Mouse (Mus musculus): ENCODE measurements around the gene Slc35d1.
A peak's percentile ranks its signal among the peaks of the same experiment; 100 is the strongest.

Slc35d1 gene

GRCm38 (mm10) chr4:103214925-103215820 lies at the start of gene Slc35d1:
Slc35d1 (minus strand) TSS chr4:103215164.
- peak; percentile 66 for DNase-seq (ENCODE audit: low read depth, low spot score)

DNA sequence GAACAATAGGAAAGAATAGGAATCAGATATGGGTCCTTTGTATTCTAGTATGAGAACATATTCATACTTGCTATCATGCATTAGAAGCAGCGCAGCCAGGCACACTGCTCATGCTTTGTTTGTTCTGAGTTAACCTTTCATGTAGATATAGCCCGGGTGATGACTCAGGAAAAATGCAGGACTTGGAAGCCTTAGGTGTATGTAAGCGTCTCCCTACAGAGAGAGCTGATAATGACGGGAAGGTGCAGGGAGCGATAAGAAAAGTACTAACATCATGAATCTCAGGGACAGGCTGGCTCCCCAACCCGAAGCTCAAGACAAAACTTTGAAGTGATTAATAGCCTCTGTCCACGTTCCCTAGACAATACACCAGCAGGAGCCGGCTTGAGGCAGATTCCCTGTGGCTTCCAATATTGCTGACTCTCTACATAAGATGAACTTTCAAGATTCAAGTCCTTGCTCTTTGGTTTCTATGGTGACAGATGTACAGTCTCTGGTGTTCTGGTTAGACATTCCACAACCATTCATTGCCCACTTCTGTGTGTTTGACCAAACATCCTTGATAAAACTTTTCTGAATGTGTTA lies 48.9 kb upstream of the Slc35d1 start:
- DNase-seq (ENCODE audit: low read depth, low spot score) = no peak

- DNase-seq (ENCODE audit: low read depth, low spot score) = no peak
Observed at GRCm38 (mm10) chr4:103263378-103263777, 48.4 kb upstream of the Slc35d1 start.

GRCm38 (mm10) chr4:103258817-103259216 lies 43.9 kb upstream of the Slc35d1 start:
- no peak for DNase-seq (ENCODE audit: low read depth, low spot score)

DNA sequence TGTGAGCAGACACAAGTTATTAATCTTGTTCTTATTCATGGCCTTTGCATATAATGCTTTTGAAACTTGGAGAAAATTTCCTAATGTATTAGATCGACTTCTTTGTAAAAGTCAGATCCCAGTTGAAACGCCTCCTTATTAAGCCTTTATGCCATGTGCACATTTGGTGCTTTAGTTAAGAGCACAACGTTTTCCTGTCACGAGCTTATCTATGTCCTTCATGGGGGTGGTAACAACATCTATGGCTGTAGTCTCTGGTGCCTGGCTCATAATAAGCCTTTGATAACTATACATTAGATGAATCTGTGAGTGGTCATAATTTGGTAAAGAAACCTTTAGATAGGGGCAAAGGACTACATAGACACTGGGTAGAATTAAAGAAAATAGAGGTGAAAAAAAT lies 38.9 kb upstream of the Slc35d1 start:
- no peak for DNase-seq (ENCODE audit: low read depth, low spot score)

- no peak for DNase-seq (ENCODE audit: low read depth, low spot score)
Observed at GRCm38 (mm10) chr4:103249436-103250085, 34.6 kb upstream of the Slc35d1 start.

- no peak for DNase-seq (ENCODE audit: low read depth, low spot score)
Observed at GRCm38 (mm10) chr4:103247813-103248212, 32.8 kb upstream of the Slc35d1 start.

DNA sequence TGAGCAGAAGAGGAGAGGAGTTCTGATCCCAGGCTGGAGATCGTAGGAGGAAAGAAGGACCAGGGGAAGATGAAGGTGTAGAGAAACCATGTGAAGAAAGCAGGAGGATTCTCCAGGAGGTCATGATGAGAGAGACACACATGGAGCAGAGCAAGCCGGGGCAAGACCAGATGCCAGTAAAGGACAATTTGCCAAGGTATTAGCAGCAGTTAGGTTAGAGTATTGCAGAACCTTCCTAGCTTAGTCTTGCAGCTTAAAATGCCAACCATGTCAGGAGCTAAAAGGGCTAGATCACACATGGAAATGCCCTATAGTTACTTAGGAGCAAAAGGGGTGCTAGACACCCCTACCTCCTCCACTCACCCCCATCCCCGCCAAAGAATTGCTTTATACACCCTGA lies 32.3 kb upstream of the Slc35d1 start:
- DNase-seq (ENCODE audit: low read depth, low spot score) = no peak

- no peak for DNase-seq (ENCODE audit: low read depth, low spot score)
Observed at GRCm38 (mm10) chr4:103232156-103232555, 17.2 kb upstream of the Slc35d1 start.

DNA sequence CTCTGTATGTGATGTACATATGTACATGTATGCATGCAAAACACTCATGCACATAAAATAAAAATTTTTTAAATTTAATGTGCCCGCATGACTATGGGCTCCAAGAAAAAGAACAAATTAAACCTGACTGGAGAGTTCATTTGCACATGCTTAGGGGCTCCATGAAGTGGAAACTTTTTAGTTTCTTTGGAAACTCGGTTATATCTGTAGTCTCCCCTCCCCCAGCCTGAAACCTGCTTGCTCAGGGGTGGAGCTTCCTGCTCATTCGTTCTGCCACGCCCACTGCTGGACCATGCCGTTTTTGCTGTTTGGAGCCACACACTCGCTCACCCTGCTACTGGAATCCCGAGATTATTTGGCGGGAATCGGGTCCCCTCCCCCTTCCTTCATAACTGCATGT lies 7.9 kb upstream of the Slc35d1 start:
- no peak for DNase-seq (ENCODE audit: low read depth, low spot score)

- no peak for DNase-seq (ENCODE audit: low read depth, low spot score)
Observed at GRCm38 (mm10) chr4:103221789-103222188, 6.8 kb upstream of the Slc35d1 start.

DNA sequence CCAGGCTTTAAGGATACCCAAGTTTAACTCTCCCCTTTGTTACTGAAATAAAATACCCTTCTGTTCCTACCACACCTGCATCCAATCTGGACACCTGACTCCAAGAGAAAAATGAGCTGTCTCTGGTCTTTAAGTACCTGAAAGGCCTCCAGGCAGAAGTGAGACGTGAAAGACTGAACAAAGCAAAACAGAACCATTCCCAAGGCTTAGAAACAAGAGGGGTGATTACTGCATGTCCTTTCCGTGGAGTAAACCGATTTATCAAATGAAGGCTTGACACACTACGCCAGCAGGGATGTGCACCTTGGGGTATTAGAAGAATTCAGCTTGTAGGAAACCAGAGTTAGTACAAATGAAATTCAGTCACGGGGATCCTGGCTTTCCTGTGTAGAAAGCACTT lies 4.0 kb upstream of the Slc35d1 start:
- DNase-seq (ENCODE audit: low read depth, low spot score) = no peak

GRCm38 (mm10) chr4:103216046-103216445 lies 1.1 kb upstream of the Slc35d1 start:
- DNase-seq (ENCODE audit: low read depth, low spot score) = no peak

- peak; percentile 46 for DNase-seq (ENCODE audit: low read depth, low spot score)
Observed at GRCm38 (mm10) chr4:103214498-103214924, 453 bp downstream of the Slc35d1 start.

- no peak for DNase-seq (ENCODE audit: low read depth, low spot score)
Observed at GRCm38 (mm10) chr4:103213859-103214497, 986 bp downstream of the Slc35d1 start.

- no peak for DNase-seq (ENCODE audit: low read depth, low spot score)
Observed at GRCm38 (mm10) chr4:103208553-103208952, 6.4 kb downstream of the Slc35d1 start.

DNA sequence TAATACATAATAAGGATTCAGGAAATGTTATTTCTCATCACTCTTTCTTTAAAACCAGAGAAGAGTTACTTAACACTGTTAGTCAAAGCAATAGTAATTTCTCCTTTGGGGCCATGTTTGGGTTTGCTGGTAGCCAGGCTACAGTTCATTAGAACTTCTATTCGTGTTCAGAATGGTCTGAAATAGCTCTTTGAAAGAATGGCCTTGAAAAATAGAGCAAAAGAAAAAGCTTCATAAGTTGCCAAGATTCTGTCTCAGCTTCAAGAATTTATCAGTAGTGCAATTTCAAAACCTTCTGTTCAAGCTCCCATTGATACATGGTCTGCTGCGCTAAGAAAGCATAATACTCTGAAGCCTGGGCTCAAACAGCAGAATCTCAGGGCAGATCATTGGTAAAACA lies 11.3 kb downstream of the Slc35d1 start:
- DNase-seq (ENCODE audit: low read depth, low spot score) = no peak

DNA sequence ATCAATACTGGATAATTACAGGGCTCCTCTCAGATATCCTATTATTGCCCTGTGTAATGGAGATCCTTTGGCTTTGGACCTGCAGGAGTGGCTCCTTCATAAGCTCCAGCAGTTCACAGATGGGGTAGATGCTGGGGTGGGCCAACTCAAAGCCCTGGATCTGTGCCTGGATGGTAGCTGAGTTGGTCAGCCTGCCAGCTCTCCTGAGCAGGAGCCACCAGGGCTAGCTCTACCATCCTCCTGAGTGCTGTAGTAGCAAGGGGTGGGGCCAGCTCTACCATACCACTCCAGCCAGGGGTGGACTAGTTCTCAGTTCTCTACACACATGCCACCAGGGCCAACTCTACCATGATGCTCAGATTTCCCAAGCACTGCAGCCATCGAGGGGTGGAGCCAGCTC lies 14.9 kb downstream of the Slc35d1 start:
- no peak for DNase-seq (ENCODE audit: low read depth, low spot score)

DNA sequence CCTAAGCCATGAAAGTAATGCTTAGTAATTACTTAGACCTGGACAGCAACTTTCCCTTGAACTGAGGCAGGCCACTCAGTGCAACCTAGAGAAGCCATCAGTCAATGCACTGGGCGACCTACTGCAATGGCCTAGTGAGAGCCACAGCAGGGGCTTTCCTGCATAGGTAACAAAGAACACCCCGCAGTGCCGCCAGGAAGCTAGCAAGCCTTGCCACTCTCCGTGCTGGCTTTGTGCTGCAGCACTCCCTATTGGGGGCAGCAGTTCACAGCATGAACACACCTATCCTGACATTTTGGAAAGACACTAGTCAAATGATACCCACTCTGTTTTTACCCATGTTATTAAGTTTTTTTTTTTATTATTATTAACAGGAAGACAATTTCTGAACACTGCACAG lies 15.9 kb downstream of the Slc35d1 start:
- no peak for DNase-seq (ENCODE audit: low read depth, low spot score)

DNA sequence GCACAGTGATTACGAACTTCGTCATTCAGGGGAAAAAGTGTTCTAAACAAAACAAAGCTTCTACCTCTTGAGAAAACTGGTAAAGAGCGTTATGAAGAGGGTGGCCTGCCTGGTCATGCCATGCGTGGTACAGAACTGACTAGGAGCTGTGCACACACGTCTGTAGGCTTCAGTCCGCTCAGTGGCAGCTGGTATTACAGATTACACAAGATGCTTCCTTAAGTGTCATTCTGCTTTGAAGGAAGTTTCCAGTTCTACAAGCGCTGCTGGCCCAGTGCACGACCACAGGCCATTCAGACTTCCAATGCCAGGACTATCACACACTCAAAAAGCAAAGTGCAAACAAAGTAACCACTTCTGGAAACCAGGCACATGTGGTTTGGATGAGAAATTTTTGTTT lies 17.6 kb downstream of the Slc35d1 start:
- no peak for DNase-seq (ENCODE audit: low read depth, low spot score)

- DNase-seq (ENCODE audit: low read depth, low spot score) = no peak
Observed at GRCm38 (mm10) chr4:103192421-103192820, 22.5 kb downstream of the Slc35d1 start.

All from brain, embryonic 18.5 days (tissue).